Mouse (Mus musculus) layer of hippocampus, adult 2 months (tissue): Measurements from ENCODE around the gene Mnat1. TPM values are rescaled to one million over a fixed set of nuclear protein-coding genes. Genes with fewer than 3 reads are reported as not detected.
A peak's percentile ranks its signal among the peaks of the same experiment; 100 is the strongest.

Source experiments
- DNase-seq, 2 experiments: peaks; one replicate each; pipeline ENCODE4 v3.0.0; 2022; ENCODE audit warnings: low spot score in 2 of 2
- H3K27ac ChIP-seq: fragments of 200-600 bp; 2 replicates; pipeline ENCODE4 v1.8.1; 2022
- H3K4me3 ChIP-seq: fragments of 200-600 bp; 2 replicates; pipeline ENCODE4 v1.8.1; 2022; ENCODE audit warnings: mild to moderate bottlenecking
- CTCF ChIP-seq: fragments of 200-600 bp; conservative IDR thresholded peaks from 2 replicates; pipeline ENCODE4 v1.8.1; 2022; ENCODE audit warnings: antibody characterized with exemption, mild to moderate bottlenecking, moderate library complexity
- total RNA-seq, 2 experiments: library from RNA; stranded (reverse); gene quantifications; 2 replicates each; pipeline ENCODE4 v1.2.3; 2021

Mnat1 gene
- total RNA-seq, 2 experiments from 2014 or later = 25.6 to 26.9 TPM

DNA sequence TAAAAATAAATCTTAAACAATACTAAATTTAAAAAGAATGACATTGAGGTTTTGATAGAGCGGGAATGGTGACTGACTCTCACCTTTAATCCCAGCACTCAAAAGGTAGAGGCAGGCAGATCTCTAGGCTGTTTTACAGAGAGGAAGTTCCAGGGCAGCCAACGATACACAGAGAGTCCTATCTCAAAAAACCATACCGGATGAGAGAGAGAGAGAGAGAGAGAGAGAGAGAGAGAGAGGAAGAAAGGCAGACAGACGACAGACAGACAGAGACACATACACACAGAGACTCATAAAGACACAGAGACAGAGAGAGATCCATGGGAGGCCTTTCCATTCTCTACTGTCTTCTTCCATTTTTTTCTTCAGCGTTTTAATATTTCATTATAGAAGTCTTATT lies 92.3 kb downstream of the Mnat1 start:
- Histone ChIP-seq H3K27ac (no peak overlapping the region), H3K4me3 (no peak overlapping the region)
- no peak for TF ChIP-seq CTCF
- no peak for DNase-seq

- DNase-seq = no peak
- Histone ChIP-seq H3K4me3 (no peak overlapping the region), H3K27ac (no peak overlapping the region)
- TF ChIP-seq CTCF = peak; percentile 64
Observed at GRCm38 (mm10) chr12:73218632-73219031, 95.1 kb downstream of the Mnat1 start.

GRCm38 (mm10) chr12:73221235-73221634 lies 97.7 kb downstream of the Mnat1 start:
- TF ChIP-seq CTCF = no peak
- H3K27ac ChIP-seq = no peak overlapping the region
- no peak for DNase-seq
- no peak overlapping the region for H3K4me3 ChIP-seq

- no peak overlapping the region for H3K27ac ChIP-seq
- TF ChIP-seq CTCF = no peak
- DNase-seq = no peak
Observed at GRCm38 (mm10) chr12:73223872-73224271, 100.4 kb downstream of the Mnat1 start.

GRCm38 (mm10) chr12:73228427-73228826 lies 104.9 kb downstream of the Mnat1 start:
- no peak for DNase-seq
- Histone ChIP-seq H3K4me3 (no peak overlapping the region), H3K27ac (no peak overlapping the region)
- no peak for TF ChIP-seq CTCF

More at GRCm38 (mm10) chr12:73223872-73224271, 100.4 kb downstream of the Mnat1 start:
- no peak overlapping the region for H3K4me3 ChIP-seq

- TF ChIP-seq CTCF = no peak
- no peak for DNase-seq
- no peak overlapping the region for H3K27ac ChIP-seq
- no peak overlapping the region for H3K4me3 ChIP-seq
Observed at GRCm38 (mm10) chr12:73230196-73230595, 106.7 kb downstream of the Mnat1 start.

GRCm38 (mm10) chr12:73231552-73231951 lies 108.0 kb downstream of the Mnat1 start:
- no peak for DNase-seq
- no peak overlapping the region for H3K27ac ChIP-seq
- no peak overlapping the region for H3K4me3 ChIP-seq
- TF ChIP-seq CTCF = no peak

DNA sequence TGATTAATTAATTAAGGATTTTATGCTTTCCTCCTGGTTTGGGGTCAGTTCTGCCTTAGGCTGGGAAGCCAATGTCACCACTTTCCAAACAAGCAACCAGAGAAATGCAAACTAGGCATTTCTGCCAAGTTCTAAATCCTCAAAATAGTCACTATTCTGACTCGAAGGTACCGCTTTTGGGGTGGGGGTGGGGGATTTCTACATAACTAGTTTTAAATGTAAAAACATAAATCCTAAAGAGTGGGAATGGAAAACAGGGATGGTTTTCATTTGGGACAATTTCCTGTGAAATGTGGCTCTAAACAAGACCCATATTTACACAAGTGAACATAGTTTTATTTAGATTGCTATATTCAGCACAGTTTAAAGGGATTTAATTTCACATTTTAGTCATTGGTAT lies 109.1 kb downstream of the Mnat1 start:
- H3K27ac ChIP-seq = no peak overlapping the region
- DNase-seq = no peak
- H3K4me3 ChIP-seq = no peak overlapping the region
- TF ChIP-seq CTCF = no peak

GRCm38 (mm10) chr12:73241960-73242359 lies 118.4 kb downstream of the Mnat1 start:
- Histone ChIP-seq H3K4me3 (no peak overlapping the region), H3K27ac (peak overlapping the region; percentile 33; the same call in 1 of the 2 replicates)
- peak in 1 of 2 experiments; percentile 62 for DNase-seq
- TF ChIP-seq CTCF = no peak

DNA sequence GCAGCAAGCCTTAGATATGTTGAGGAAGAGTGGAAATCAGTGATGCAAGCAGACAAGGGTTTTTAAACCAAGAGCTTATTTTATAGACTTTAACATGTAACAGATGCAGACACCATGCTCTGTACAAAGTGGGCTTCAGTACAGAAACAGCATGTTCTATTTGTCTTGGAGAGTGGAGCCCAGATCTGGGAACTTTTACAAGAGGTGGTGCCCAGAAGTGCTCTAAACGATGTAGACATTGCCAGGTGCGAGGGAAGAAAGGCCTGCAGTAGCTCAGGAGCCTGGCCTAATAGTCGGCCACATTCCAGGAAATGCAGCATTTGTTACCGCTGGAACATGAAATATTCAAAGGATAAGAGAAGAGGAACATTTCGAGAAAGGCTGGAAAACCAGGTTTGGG lies 122.2 kb downstream of the Mnat1 start:
- TF ChIP-seq CTCF = no peak
- H3K4me3 ChIP-seq = no peak overlapping the region
- no peak for DNase-seq
- peak overlapping the region; percentile 24; the same call in 1 of the 2 replicates for H3K27ac ChIP-seq

DNA sequence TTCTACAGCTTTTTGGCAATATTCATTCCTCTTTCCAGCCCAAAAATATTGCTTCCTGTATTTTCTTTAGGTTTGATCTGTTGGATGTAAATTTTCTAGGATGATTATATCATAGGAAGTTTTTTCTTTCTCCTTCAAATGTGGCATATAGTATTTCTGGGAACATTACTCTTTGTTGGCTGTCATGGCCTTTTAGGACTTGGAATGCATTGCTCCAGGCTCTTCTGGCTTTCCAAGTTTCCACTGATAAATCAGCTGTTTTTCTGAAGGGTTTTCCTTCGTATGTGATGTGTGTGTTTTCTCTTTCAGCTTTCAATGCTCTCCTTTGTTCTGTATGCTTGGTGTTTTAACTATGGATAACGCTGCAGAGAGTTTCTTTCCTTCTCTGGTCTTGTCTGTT lies 131.5 kb downstream of the Mnat1 start:
- no peak for DNase-seq
- Histone ChIP-seq H3K27ac (no peak overlapping the region), H3K4me3 (no peak overlapping the region)
- TF ChIP-seq CTCF = no peak

DNA sequence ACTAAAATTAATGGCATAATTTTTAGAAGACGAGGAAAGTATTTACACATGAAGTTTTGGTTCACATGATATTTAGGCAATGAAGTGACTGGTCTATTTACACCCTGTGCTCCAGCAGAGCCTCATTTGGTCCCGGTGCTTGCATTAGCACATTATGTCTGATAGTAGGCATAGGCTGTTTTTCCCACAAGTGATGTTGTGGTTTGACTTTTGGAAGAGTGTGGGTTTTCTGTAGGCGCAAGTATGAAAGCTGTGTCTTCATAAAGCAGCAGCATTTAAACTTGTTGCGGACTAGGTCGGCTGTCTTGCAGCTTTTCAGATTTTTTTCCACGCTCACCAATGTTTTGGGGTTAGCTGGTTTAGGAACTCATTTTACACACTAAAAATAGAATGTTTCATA lies 135.8 kb downstream of the Mnat1 start:
- no peak for TF ChIP-seq CTCF
- DNase-seq = no peak
- Histone ChIP-seq H3K4me3 (no peak overlapping the region), H3K27ac (no peak overlapping the region)

- no peak for DNase-seq
- TF ChIP-seq CTCF = no peak
- H3K4me3 ChIP-seq = no peak overlapping the region
- H3K27ac ChIP-seq = no peak overlapping the region
Observed at GRCm38 (mm10) chr12:73260339-73260738, 136.8 kb downstream of the Mnat1 start.

- no peak for TF ChIP-seq CTCF
- Histone ChIP-seq H3K4me3 (no peak overlapping the region), H3K27ac (no peak overlapping the region)
- DNase-seq = no peak
Observed at GRCm38 (mm10) chr12:73265381-73265978, 142.0 kb downstream of the Mnat1 start.
